Mouse (Mus musculus) frontal cortex, postnatal 36 days (tissue): Measurements from ENCODE around the gene Xpnpep1.

Experiments
- DNase-seq, 2 experiments: peaks; one replicate each; pipeline ENCODE4 v3.0.0; 2022; ENCODE audit warnings: low spot score in 2 of 2

Gene Xpnpep1

DNA sequence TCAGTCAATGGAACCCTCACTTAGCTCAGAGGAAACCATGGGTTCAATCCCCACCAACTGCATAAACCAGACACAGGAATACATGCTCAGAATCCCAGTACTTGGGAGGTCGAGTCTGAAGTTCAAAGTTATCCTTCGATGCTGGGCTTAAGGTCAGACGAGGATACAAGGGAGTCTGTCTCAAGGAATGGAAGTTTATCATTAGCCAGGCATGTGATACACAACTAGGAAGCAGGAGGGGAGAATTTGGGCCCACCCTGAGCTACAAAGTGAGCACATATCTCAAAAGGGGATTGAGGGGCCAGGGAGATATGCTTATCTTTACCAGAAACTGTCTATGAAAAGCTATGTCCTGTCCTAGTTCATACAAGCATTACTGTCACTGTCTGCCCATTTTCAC lies 7.4 kb downstream of the Xpnpep1 start:
- DNase-seq: no peak

DNA sequence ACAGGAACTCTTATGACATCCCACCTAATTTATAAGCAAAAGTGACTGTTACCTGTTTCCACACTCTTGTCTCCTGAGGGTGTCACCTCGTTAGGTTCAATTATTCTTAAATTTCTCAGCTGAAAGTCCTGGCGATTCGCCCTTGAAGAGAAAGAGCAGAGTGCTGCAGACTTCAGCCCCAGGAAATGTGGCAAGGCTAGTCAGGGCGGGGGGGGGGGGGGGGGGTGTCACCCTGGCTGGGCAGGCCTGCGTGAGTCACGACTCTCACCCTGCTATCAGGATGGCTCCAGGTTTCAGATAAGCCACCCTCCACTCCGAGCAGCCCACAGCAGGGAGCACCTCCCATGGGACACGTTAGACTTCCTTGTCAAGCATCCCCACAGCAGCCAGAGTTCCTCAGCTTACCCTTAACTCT lies 8.1 kb downstream of the Xpnpep1 start:
- DNase-seq: no peak

DNA sequence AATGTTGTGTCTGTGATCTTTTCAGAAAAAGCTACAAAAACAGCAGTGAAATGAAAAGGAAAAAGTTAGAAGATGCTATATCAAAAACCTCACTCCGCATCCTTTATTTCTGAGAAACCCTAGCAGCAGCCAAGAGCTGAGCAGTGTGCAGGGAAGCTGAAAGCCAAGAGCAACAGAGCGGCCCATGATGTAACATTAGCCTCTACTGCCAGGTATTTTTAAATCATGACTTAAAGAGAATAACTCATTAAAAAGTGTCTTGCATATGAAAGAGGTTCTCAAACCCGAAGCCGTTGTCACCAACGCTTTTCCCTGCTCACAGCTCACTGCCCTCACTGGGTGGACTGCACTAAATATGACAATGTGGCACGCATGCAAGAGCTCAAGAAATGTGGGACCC lies 9.7 kb downstream of the Xpnpep1 start:
- no peak for DNase-seq

DNA sequence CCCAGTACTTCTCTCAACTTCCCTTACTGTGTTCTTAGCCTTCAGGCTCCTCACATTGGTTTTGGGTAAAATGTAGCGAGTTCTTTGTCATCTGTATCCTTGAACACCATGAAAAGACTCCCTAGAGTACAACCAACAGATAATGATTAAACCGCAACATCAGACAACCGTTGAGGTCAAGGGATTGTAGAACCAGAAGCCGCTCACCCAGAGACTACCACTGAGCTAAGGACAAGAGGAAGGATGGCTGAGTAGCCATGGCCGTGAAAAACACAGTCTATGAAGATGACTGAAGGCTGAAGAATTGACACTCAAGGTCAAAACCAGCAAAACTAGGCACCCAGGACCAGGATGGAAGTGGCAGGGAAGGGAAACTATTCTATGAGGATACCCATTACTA lies 10.3 kb downstream of the Xpnpep1 start:
- no peak for DNase-seq

DNA sequence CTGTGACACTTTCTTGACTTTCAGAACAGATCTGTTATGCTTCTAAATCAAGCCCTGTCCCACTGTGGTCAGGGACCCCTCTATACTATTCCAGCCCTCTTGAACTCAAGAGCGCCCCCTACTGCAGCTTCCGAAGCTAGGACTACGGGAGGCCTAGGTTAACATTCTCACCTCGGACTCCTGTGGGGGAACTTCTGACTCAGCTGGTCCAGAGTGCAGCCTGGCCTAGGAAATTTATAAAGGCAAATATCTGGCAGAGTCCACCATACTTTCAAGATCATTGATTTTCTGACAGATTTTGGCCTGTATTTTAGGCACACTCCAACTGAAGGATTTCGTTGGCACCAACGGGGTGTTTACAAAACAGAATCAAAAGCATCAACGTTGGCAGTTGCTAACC lies 11.0 kb downstream of the Xpnpep1 start:
- no peak for DNase-seq

DNA sequence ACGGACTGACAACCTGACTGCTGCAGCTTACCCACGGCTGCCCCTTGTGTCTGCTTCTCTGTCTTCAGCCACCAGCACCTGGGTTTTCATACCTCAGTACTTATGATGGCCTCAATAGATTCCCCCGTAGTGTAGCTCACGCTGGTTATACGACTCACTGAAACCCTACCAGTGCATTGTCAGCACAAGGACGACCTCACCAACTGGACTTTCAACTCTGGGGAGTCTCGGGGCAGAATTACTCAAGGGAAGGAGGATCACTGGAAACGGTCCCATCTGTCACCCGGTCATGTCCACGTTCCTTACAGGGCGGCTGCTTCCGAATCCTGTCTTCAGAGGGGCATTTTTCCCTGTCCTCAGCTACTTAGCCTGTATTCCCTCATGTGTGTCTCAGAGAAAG lies 11.8 kb downstream of the Xpnpep1 start:
- DNase-seq: no peak

DNA sequence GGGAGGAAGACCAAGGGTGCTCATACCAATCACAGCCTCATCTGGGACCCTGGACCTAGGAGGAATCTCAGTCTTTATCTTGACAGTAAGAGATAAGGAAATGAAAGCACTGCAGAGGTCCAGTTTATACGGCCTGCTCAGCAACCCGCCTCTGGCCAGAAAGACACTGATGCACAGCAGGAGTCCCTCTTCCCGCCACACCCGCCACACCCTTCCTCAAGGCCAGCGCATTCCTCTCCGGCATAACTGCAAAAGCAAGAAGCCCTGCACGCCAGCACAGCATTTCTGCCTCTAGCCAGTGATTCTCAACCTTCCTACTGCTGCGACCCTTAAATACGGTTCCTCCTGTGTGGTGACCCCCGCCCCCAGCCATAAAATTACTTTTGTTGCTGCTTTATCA lies 16.8 kb downstream of the Xpnpep1 start:
- no peak for DNase-seq

DNA sequence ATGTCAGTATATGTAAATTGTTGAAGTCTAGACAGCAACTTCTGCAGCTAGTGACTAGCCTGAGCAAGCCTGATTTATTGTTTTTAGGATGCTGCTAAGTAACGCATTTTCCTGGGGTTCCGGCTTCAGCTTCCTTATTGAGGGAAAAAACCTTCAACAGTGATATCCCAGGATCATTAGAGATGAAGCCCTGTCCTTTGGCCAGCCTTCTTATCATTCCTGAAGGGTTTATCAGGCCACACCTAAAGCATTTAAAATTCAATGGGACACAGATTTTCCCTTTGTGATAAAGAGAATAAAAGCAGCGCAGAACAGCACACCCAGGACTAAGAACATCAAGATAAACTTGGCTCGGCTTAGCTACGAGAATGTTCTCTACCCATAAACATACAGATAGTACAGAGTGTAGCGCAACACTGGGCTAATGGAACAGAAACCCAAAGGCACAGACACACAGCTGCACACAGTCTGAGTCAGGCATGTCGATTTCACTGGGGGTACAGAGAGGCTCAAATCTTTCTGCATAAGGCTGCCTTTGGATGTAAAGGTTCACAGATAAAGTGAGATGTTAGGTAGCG lies 17.9 kb downstream of the Xpnpep1 start:
- no peak for DNase-seq

DNA sequence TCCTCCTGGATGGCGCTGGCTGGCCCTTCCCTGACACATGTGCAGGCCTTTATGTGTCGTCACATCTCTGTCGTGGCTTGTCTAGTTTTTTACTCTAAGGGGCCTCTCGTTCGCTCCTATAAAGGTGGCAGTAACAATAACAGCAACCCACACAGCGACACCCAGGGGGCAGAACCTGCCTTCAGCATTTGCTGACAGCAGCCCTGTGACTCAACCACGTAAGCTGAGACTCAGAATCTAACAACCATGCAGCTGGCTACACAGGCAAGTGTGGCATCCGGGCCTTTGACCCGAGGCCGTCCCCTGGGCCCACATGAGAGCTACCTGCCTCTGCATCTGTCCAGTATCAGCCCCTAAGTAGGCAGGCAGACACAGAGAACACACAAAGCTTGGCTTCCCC lies 18.5 kb downstream of the Xpnpep1 start:
- DNase-seq: no peak

DNA sequence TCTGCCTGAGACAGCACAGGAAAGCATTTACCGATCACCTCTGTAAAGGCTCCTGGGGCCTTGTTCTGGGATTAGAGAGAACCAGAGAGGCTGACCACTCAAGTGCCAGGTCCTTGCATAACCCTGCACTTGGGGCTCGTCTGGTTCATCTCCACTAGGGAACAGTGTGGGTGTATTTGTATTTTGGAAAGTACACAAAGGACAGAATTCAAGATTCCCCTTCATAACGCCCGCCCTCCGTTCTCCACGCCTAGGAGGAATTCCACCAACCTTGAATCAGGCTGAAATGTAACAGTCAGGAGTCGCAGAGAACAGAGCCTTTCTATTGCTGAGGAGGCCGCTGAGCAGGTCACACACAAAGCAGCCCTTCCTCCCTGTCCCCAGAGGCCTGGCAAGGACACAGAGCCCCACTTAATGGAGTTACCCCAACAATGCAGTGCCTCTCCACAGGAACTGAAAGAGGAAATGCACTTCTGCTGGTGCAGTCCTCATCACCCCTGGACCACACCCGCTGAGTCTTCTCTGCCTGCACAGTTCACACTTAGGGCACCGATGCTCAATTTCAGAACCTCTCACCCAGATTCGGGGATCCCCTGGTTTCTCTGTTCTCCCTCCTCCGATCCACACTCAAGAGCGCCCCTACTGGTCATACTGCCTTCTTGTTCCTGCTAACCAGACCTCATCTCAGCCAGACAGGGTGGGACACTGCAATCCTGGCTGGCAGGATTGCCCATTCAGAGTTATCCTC lies 20.1 kb downstream of the Xpnpep1 start:
- peak; percentile 35 to 53 for DNase-seq

DNA sequence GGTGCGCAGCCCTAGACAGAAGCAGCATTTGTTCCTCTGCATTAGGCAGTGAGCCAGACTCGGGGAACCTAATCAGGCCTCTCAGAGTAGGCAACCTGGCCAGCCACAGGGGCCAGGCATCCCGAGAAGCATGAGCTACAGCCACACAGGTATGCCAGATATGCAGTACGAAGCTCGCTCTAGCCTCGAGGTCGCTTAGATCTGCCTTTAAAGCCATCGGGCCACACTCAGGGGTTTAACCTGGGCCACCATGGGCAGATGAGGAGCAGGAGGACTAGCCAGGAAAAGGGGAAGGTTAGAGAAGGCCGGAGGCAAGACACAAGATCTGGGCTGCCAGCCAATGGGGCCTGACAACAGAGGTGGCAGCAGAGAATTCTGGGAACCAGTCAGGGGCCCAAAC lies 22.1 kb downstream of the Xpnpep1 start:
- DNase-seq: no peak

DNA sequence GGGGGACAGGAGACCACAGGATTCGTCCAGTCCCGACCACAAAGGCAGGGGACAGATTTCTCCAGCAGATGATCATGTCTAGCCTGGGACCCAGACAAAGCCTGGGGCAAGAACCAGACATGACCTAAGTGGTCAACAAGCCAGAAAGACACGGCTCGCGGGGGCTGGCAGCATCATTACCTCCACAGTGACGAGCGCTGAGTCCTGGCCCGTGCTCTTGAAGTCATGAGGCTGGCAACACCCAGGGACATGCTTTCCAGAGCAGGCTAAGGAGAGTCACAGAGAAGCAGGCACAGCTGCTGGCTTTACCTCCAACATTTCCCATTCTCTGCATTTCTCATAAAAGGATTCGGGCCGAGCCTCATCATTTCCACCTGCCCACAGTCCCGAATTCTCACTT lies 22.8 kb downstream of the Xpnpep1 start:
- no peak for DNase-seq

DNA sequence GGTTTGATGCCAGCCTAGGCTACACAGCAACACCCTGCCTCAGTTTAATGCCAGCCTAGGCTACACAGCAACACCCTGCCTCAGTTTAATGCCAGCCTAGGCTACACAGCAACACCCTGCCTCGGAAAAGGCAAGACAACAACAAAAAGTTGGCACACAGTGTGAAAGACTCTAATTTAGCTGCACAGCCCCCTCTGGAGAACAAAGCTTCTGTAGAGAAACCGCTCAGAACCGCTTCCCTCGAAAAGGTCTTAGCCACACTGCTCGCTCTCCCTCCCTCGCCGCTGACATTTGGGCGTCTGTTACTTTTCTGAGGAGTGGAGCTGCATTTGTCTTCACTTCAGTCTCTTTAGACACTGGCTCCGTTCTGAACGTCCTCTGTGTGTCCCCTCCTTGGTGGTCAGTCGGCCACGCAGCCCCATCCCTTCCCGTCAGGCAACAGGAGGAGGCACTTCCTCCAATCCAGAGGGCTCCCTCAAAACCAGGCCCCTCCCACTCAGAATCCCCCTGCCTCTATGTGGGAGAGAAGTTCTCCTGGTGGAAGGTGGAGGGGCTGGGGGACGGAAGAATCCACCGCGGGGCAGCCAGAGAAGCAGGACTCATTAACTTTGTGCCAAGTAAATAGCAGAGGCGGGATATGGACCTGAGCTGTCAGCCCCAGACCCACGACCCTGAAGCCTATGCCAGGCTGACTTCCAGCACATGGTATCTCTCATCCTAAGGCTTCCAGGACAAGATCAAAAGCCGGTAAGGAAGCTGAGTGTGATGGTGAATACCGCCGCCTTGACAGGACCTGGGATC lies 24.9 kb downstream of the Xpnpep1 start:
- no peak for DNase-seq

DNA sequence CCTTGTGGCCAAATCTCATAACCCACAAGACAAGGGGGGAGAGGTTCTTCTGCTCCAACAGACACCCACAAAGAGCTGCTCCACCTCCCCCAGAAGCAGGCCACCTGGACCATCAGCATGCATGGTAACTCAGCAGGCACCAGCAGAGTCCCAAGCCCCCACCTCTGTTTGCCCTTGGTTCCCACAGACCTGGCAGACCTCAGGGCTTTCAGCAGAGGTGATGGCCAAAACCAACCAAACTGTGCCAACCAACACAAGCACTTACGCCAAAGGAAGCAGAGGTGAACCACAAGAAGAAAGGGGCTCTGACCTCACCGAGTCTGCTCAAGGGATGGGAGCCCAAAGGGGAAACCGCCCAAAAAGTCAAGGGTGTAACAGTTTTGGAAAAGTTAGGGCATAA lies 26.3 kb downstream of the Xpnpep1 start:
- DNase-seq: no peak

DNA sequence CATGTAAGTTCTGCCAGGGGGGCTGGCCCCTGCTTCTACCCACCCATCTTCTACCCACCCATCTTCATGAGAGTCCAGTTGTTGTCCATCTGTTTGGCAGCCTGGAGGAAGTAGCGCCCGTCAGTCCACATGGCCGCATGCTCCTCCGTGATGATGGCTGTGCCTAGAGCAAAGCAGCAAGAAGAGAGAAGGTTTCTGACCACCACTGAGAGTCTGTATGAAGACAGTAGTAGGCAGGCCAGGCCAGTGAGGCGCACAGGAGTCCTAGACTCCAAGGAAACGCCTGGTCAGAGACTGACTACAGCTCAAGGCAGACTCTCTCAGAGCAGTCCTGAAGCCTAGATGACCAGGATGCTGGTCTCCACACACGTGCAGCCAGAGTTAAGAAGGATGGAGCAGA lies 26.7 kb downstream of the Xpnpep1 start:
- DNase-seq: no peak

DNA sequence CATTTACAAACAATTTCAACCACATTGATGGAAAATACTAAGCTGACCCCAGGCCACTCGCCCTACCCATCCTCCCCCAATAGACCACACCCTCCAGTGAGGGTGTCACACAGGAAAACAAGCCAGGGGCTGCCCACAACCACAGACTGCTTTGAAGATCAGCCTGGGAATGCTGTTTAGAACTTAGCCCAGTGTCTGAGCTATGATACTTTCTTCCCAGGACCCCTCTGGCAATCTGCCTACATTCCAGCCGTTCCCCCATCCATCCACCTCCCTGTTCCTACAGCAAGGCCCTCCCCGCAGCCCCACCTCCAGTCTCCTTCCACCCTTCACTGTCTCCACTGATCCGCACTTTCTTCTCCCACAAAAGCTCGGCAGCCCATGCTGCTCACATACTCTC lies 29.1 kb downstream of the Xpnpep1 start:
- no peak for DNase-seq

DNA sequence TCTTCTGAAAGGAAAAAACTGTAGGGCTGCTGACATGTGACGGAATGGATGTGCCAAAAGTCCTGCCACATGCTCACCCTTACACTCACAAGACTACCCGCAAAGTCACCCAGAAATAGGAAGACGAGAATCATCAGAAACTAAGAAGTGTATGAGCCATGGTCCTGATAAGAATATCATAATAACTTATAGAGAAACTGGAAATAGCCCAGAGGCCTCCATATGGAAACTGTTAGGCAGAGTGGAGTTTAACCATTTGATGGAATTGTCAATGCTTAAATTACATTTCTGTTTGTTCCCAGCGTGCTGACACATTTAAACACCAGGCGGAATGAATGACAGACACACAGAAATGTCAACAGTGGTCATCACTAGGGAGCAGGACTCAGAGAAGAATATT lies 31.1 kb downstream of the Xpnpep1 start:
- no peak for DNase-seq

DNA sequence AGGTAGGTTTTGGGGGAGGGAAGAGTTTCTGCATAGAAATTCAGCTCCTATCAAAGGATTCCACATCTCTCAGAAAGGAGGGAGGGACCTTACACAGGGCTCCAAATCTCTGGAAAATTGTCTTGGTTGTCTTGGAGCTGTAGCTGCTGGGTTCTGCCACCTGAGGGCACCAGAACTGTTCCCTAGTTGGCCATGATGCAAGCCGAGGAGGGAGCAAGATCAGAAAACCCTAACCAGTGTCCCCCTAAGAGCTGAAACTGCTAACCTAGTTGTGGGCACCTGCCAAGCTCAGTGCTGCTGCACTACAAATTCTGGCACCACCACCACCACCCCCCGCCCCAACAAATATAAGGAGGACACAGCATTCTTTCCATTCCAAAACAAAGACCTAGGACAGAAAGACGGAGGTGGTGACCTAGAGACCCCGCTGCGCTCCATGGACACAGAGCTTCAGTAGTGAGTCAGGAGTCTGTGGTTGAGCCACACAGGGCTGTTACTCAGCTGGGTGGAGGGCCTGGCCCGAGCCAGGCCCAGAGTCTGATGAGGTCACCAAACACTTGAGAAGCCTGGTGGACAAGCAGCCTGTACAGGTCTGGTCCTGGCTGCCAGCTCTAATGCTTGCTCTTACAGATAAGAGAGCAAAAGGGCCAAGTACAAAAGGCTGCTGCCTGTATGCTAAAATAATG lies 31.9 kb downstream of the Xpnpep1 start:
- DNase-seq: peak; percentile 70 to 81

DNA sequence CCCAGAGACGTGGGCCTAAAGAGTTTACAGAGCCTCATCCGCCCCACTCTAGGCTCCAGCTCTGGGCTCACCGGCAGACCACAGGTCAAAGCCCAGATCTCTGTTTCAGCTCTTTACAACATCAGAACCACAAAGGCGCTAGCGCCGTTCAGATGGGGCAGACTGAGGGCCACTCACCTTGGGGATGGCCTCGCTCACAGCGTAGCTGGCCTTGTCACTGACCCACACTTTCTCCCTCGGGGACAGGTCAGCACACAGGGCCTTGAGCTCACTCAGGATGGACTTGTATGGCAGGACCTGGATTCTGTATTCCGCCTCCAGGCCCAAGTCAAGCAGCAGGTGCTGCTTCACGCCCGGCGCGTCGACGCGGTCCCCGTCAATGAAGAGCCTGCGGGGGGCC lies 34.0 kb downstream of the Xpnpep1 start:
- DNase-seq: no peak

DNA sequence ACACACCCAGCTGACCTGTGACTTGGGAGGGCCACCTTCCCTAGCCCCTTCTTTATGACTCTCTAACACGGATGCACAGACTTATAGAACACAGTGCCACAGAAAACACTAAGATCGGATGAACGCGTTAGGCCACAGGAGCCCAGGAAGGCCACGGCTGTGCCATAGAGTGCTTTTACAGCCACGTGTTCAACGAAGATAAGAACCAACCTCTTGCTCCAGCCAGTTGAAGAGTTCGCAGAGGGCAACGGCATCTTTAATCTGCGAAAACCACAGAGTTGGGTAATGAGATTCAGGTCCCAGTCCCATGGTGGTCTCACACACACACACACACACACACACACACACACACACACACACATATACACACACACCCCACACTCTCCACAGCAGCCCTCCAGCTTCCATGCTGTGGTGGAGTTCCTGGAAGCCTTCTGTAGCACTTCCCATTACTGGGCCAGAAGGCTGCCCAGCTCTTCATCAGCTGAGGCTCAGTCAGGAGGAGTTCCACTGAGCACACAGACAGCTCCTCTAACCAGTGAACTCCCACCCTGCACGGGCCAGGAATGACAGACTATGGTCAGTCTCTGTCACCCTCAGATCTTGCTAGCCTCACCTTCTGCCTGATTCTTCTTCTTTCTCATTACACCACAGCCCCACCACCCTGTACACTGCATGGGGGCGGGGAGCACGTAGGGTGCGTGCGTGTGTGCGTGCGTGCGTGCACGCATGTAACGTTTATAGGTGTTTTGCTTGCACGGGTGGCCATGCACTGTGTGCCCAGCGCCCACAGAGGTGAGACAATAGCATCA lies 36.3 kb downstream of the Xpnpep1 start:
- no peak for DNase-seq
